Mouse (Mus musculus) spleen, adult 2 months (tissue): ENCODE measurements around the gene Castor2. TPM values are rescaled to one million over a fixed set of nuclear protein-coding genes. Genes with fewer than 3 reads are reported as not detected.

Experiments
- DNase-seq, 2 experiments: peaks; one replicate each; pipeline versions ENCODE4 v3.0.0 to v3.0.0-alpha.2; 2012 to 2021; ENCODE audit warnings: low spot score in 2 of 2, low read depth in 1 of 2
- H3K27ac ChIP-seq: fragments of 200-500 bp; 2 replicates; pipeline ENCODE4 v1.5.1; 2012; ENCODE audit warnings: low read length, inconsistent platforms; ENCODE audit not compliant: insufficient read depth
- H3K27me3 ChIP-seq: fragments of 200-500 bp; 2 replicates; pipeline ENCODE4 v1.6.1; 2012; ENCODE audit warnings: mild to moderate bottlenecking, moderate library complexity, low read length, inconsistent platforms; ENCODE audit not compliant: control insufficient read depth, insufficient read depth
- H3K36me3 ChIP-seq: fragments of 200-500 bp; 2 replicates; pipeline ENCODE4 v1.6.1; 2012; ENCODE audit warnings: mild to moderate bottlenecking, low read length, inconsistent platforms; ENCODE audit not compliant: control insufficient read depth, insufficient read depth
- H3K4me1 ChIP-seq: fragments of 200-500 bp; 2 replicates; pipeline ENCODE4 v1.6.1; 2011; ENCODE audit warnings: inconsistent platforms; ENCODE audit not compliant: control insufficient read depth, insufficient read depth, insufficient read length
- H3K4me3 ChIP-seq: fragments of 200-500 bp; 2 replicates; pipeline ENCODE4 v1.5.1; 2011; ENCODE audit warnings: mild to moderate bottlenecking, inconsistent platforms; ENCODE audit not compliant: insufficient read depth, insufficient read length; ENCODE audit errors: extremely low read depth
- CTCF ChIP-seq: fragments of 200-500 bp; IDR thresholded peaks from 2 replicates; pipeline ENCODE4 v1.5.1; 2011; ENCODE audit warnings: mild to moderate bottlenecking, inconsistent platforms; ENCODE audit not compliant: insufficient read depth, insufficient read length, insufficient replicate concordance; ENCODE audit errors: extremely low read depth
- POLR2A ChIP-seq: fragments of 200-500 bp; IDR thresholded peaks from 2 replicates; pipeline ENCODE4 v1.6.1; 2011; ENCODE audit warnings: low read depth, low read length, inconsistent platforms
- WGBS: fragments of 180-500 bp; shearing (Covaris S2); methylation state at CpG from one replicate; pipeline ENCODE4 v1.1.7; 2018; 5-methylcytosine and 5-hydroxymethylcytosine counted together
- polyA plus RNA-seq: library from polyadenylated mRNA; depleted of rRNA; stranded (reverse); fragments of >200 nt; gene quantifications from 2 replicates; pipeline ENCODE4 v1.2.3, GENCODE M21; 2012

Gene Castor2
- polyA plus RNA-seq, 1 experiment: 5.3 TPM

DNA sequence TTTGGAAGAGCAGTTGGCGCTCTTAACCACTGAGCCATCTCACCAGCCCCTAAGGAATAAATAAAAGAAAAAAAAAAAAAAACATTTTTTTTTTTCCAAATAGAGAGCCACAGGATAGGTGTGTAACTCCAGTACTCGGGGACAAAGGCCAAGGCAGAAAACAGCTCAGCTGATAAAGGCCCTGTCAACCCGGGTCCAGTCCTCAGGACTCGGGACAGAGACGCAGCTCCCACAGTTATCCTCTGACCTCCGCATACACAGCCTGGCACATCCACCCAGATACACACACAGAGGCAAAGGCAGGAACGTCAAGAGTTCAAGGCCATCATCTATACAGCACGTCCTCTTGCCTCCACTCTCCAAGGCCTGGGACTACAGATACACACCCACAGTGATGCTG is 70.7 kb downstream of the Castor2 start:
- no peaks in the 10 kb centered on the region for H3K4me1 ChIP-seq
- TF ChIP-seq CTCF (no peak), POLR2A (no peak)
- peaks cover 3% of the 10 kb centered on the region; the same call in 1 of the 2 replicates for H3K36me3 ChIP-seq
- no peak for DNase-seq
- WGBS: 89% methylated on average over 8 of the region's 8 CpGs
- no peak overlapping the region for H3K27ac ChIP-seq
- H3K27me3 ChIP-seq: no peaks in the 10 kb centered on the region
- no peak overlapping the region for H3K4me3 ChIP-seq

GRCm38 (mm10) chr5:134173206-134173605 is 73.7 kb downstream of the Castor2 start:
- TF ChIP-seq POLR2A (no peak), CTCF (peak; percentile 66; the same call in 1 of the 2 replicates)
- Histone ChIP-seq H3K27me3 (no peaks in the 10 kb centered on the region), H3K4me3 (no peak overlapping the region), H3K27ac (no peak overlapping the region), H3K36me3 (peaks cover 1% of the 10 kb centered on the region; the same call in 1 of the 2 replicates), H3K4me1 (no peaks in the 10 kb centered on the region; the same call in 1 of the 2 replicates)
- WGBS: 42% methylated on average over 4 of the region's 4 CpGs
- DNase-seq: peak in 1 of 2 experiments; percentile 25

DNA sequence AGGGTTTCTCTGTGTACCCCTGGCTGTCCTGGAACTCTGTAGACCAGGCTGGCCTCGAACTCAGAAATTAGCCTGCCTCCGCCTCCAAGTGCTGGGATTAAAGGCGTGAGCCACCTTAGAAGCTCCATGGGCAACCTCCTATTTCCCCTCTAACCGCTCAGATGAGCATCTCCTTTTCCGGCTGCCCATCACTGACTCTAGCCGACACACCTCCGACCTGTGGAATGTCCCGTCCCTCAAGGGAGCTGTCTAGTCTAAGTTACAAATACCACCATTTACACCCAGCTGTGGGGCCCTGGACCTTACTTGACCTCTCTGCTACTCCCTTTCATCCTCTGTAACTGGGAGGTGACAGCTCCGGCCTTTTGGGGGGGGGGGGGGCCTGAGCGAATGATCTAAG is 76.2 kb downstream of the Castor2 start:
- no peaks in the 10 kb centered on the region; the same call in 1 of the 2 replicates for H3K4me1 ChIP-seq
- 18% methylated on average over 10 of the region's 10 CpGs for WGBS
- H3K27me3 ChIP-seq: no peaks in the 10 kb centered on the region
- TF ChIP-seq POLR2A (no peak), CTCF (no peak)
- no peak for DNase-seq
- no peak overlapping the region for H3K27ac ChIP-seq
- H3K4me3 ChIP-seq: peak overlapping the region; percentile 83; the same call in 1 of the 2 replicates
- H3K36me3 ChIP-seq: no peaks in the 10 kb centered on the region; the same call in 1 of the 2 replicates

GRCm38 (mm10) chr5:134176169-134176881 is 76.8 kb downstream of the Castor2 start, which contains the start of gene Rcc1l:
Gene Rcc1l, minus strand, starts transcription at chr5:134176774.
- H3K4me3 ChIP-seq: peak within 1 kb of the TSS; percentile 83
- no peak within 1 kb of the TSS for H3K27ac ChIP-seq
- TF ChIP-seq CTCF (no peak), POLR2A (no peak)
- peak; percentile 75 to 80 for DNase-seq
- no peaks in the 10 kb centered on the region for H3K27me3 ChIP-seq
- H3K36me3 ChIP-seq: no peaks in the 10 kb centered on the region
- WGBS: under 1% methylated on average over 69 of the region's 72 CpGs
- H3K4me1 ChIP-seq: no peaks in the 10 kb centered on the region; the same call in 1 of the 2 replicates

GRCm38 (mm10) chr5:134178536-134178935 is 79.0 kb downstream of the Castor2 start:
- 88% methylated on average over 7 of the region's 7 CpGs for WGBS
- Histone ChIP-seq H3K4me3 (no peak overlapping the region), H3K27ac (no peak overlapping the region), H3K27me3 (no peaks in the 10 kb centered on the region), H3K36me3 (no peaks in the 10 kb centered on the region), H3K4me1 (peaks cover 6% of the 10 kb centered on the region; the same call in 1 of the 2 replicates)
- DNase-seq: no peak
- no peak for TF ChIP-seq POLR2A

DNA sequence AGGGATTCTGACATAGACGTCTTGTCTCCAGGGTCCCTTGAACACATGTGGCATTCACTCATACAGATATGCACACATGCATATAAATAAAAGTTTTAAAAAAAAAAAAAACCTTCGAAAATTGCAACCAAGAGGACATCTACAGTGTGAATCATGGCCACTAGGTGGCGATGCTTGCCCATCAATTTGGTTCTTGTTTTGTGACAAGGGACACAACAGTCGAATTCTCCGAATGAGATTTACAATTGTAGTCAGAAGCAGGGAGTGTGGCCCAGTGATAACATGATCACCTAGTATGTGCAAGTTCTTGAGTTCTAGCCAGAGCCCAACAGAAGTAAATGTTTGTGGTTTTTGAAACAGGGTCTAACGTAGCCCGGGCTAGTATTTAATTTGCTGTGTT is 80.4 kb downstream of the Castor2 start:
- DNase-seq: peak; percentile 81 to 82
- Histone ChIP-seq H3K27ac (no peak overlapping the region), H3K27me3 (no peaks in the 10 kb centered on the region), H3K4me3 (no peak overlapping the region), H3K36me3 (no peaks in the 10 kb centered on the region), H3K4me1 (peaks cover 9% of the 10 kb centered on the region)
- WGBS: 14% methylated on average over 7 of the region's 7 CpGs
- TF ChIP-seq POLR2A: no peak
- peak; percentile 59; the same call in 1 of the 2 replicates for TF ChIP-seq CTCF

DNA sequence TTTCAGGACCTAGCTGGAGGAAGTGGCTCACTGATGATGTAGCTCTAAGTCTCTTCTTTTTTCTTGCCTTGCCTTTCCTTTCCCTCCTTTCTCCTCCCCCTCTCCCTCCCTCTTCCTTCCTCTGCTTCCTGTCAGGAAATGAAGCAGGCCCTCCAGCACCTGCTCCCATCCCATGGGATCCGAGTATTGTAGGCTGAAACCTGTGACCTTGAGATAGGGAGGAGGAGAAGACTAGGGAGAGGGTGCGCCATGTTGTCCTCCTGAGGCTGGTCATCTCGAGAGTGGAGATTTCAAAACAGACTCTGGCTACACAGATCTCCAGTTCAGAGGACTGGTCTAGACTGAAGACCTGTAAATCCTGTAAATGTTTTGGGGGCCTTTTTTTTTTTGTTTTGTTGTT is 82.7 kb downstream of the Castor2 start:
- TF ChIP-seq CTCF (no peak), POLR2A (no peak)
- Histone ChIP-seq H3K36me3 (no peaks in the 10 kb centered on the region), H3K4me1 (peaks cover 9% of the 10 kb centered on the region), H3K27me3 (no peaks in the 10 kb centered on the region), H3K27ac (0 out of 2 replicates have a peak overlapping the region, but pooled peaks have one; percentile 3), H3K4me3 (no peak overlapping the region)
- no peak for DNase-seq
- WGBS: 58% methylated on average over 3 of the region's 3 CpGs
